Mouse (Mus musculus): ENCODE measurements around the gene Eps8l2. TPM values are rescaled to one million over a fixed set of nuclear protein-coding genes. Genes with fewer than 3 reads are reported as not detected.

Gene Eps8l2
- polyA plus RNA-seq, 1 experiment from 2014 or later, result 2.5 TPM

- WGBS, result 44% methylated on average over 12 of the region's 12 CpGs
- peak; percentile 65 for ATAC-seq
- 0 out of 2 replicates have a peak overlapping the region, but pooled peaks have one; percentile 29 for H3K27ac ChIP-seq (ENCODE audit: low read depth, low read length)
These were observed 17.1 kb downstream of the Eps8l2 start for GRCm38 (mm10) chr7:141355626-141356326.

GRCm38 (mm10) chr7:141356971-141357370 lies 18.3 kb downstream of the Eps8l2 start:
- Histone ChIP-seq H3K9me3 (ENCODE audit: control insufficient read depth, low read length) (no peaks in the 10 kb centered on the region), H3K27me3 (replicated peaks; ENCODE audit: control insufficient read depth, insufficient read depth, low read length) (no peaks in the 10 kb centered on the region), H3K4me3 (ENCODE audit: low read length) (no peak overlapping the region), H3K36me3 (ENCODE audit: control insufficient read depth, insufficient read depth, low read length) (no peaks in the 10 kb centered on the region), H3K27ac (ENCODE audit: low read depth, low read length) (no peak overlapping the region), H3K9ac (ENCODE audit: low read depth, low read length) (no peak overlapping the region), H3K4me2 (ENCODE audit: low read length) (no peak overlapping the region), H3K4me1 (ENCODE audit: control insufficient read depth, insufficient read depth, low read depth, low read length) (peaks cover 11% of the 10 kb centered on the region; the same call in 1 of the 2 replicates)
- no peak for ATAC-seq
- 70% methylated on average over 14 of the region's 14 CpGs for WGBS

More at GRCm38 (mm10) chr7:141355626-141356326, 17.1 kb downstream of the Eps8l2 start:
- H3K27me3 ChIP-seq (replicated peaks; ENCODE audit: control insufficient read depth, insufficient read depth, low read length), result no peaks in the 10 kb centered on the region
- H3K9ac ChIP-seq (ENCODE audit: low read depth, low read length), result no peak overlapping the region; the same call in none of the 2 replicates
- no peaks in the 10 kb centered on the region for H3K9me3 ChIP-seq (ENCODE audit: control insufficient read depth, low read length)
- H3K36me3 ChIP-seq (ENCODE audit: control insufficient read depth, insufficient read depth, low read length), result no peaks in the 10 kb centered on the region
- H3K4me3 ChIP-seq (ENCODE audit: low read length), result no peak overlapping the region
- H3K4me1 ChIP-seq (ENCODE audit: control insufficient read depth, insufficient read depth, low read depth, low read length), result peaks cover 11% of the 10 kb centered on the region; the same call in 1 of the 2 replicates
- no peak overlapping the region for H3K4me2 ChIP-seq (ENCODE audit: low read length)

DNA sequence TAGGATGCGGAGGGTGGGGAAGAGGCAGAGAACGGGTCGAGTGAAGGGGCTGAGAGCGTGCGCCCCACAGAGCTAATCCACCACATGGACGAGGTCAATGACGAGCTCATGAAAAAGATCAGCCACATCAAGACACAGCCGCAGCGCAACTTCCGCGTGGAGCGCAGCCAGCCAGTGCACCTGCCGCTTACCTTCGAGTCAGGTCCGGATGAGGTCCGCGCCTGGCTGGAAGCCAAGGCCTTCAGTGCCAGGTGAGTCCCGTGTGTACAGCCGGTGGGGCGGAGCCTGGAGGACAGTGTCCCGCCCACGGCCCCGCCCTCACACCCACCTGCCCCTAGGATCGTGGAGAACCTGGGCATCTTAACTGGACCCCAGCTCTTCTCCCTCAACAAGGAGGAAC lies 22.8 kb downstream of the Eps8l2 start:
- H3K36me3 ChIP-seq (ENCODE audit: control insufficient read depth, insufficient read depth, low read length), result no peaks in the 10 kb centered on the region
- H3K9ac ChIP-seq (ENCODE audit: low read depth, low read length), result 0 out of 2 replicates have a peak overlapping the region, but pooled peaks have one; percentile 35
- H3K27ac ChIP-seq (ENCODE audit: low read depth, low read length), result no peak overlapping the region
- ATAC-seq, result no peak
- no peaks in the 10 kb centered on the region; the same call in none of the 2 replicates for H3K27me3 ChIP-seq (replicated peaks; ENCODE audit: control insufficient read depth, insufficient read depth, low read length)
- WGBS, result 18% methylated on average over 24 of the region's 24 CpGs
- H3K9me3 ChIP-seq (ENCODE audit: control insufficient read depth, low read length), result no peaks in the 10 kb centered on the region
- H3K4me3 ChIP-seq (ENCODE audit: low read length), result no peak overlapping the region; the same call in 1 of the 2 replicates
- H3K4me2 ChIP-seq (ENCODE audit: low read length), result peak overlapping the region; percentile 38
- H3K4me1 ChIP-seq (ENCODE audit: control insufficient read depth, insufficient read depth, low read depth, low read length), result no peaks in the 10 kb centered on the region; the same call in 1 of the 2 replicates

DNA sequence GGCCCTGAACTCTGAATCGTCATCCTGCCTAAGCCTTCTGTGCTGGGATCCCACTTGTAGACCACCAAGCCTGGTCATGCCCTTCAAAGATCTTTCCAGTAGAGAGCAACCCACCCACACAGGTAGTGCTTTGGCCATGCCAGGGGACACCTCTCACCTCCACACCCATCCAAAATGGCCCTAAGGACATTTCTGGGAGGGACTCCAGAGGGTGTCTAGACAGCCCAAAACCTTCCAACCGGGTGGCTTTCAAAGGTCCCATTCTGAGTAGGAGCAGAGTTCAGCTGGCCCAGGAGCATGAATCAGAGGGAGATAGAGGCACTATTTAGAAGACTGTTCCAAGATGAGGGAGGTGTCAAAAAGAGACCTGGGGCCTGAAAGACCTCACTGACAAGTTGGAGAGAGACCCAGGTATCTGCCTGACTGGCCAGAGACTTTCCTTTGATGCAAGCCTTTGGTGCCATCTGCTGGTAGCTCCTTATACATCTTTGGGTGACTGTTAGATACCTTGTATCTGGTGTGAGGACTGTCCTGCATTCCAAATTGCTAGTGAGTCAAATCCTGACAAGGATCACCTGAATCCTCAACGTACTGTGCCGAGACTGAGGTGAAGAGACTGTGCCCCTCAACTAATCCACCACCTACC lies 24.5 kb downstream of the Eps8l2 start:
- H3K9me3 ChIP-seq (ENCODE audit: control insufficient read depth, low read length), result no peaks in the 10 kb centered on the region
- H3K27ac ChIP-seq (ENCODE audit: low read depth, low read length), result no peak overlapping the region
- no peaks in the 10 kb centered on the region; the same call in 1 of the 2 replicates for H3K4me1 ChIP-seq (ENCODE audit: control insufficient read depth, insufficient read depth, low read depth, low read length)
- no peaks in the 10 kb centered on the region; the same call in none of the 2 replicates for H3K27me3 ChIP-seq (replicated peaks; ENCODE audit: control insufficient read depth, insufficient read depth, low read length)
- no peak overlapping the region for H3K9ac ChIP-seq (ENCODE audit: low read depth, low read length)
- ATAC-seq, result peak; percentile 72; the same call in 1 of the 2 replicates
- 64% methylated on average over 4 of the region's 4 CpGs for WGBS
- H3K4me2 ChIP-seq (ENCODE audit: low read length), result no peak overlapping the region
- H3K4me3 ChIP-seq (ENCODE audit: low read length), result no peak overlapping the region
- no peaks in the 10 kb centered on the region for H3K36me3 ChIP-seq (ENCODE audit: control insufficient read depth, insufficient read depth, low read length)

DNA sequence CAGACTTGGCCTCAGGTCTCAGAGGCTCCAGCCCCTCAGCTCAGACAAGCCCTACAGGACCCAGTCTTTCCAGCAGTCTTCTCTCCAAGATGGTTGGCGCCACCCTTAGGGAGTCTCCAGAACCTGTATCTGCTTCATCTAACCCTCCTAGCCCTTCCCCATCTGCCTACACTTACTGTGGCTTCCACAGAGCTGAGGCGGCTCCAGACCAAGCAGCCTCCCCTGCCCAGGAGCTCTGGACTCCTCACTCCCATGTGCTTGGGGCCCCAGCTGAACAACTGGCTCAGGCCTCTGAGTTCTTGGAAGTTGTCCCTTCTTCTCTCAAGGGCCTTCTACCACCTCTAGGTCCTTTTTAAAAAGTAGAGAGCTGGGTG lies 25.1 kb downstream of the Eps8l2 start:
- WGBS, result 63% methylated on average over 2 of the region's 2 CpGs
- H3K9ac ChIP-seq (ENCODE audit: low read depth, low read length), result no peak overlapping the region
- H3K27me3 ChIP-seq (replicated peaks; ENCODE audit: control insufficient read depth, insufficient read depth, low read length), result no peaks in the 10 kb centered on the region; the same call in none of the 2 replicates
- H3K4me3 ChIP-seq (ENCODE audit: low read length), result no peak overlapping the region
- no peaks in the 10 kb centered on the region for H3K9me3 ChIP-seq (ENCODE audit: control insufficient read depth, low read length)
- H3K4me1 ChIP-seq (ENCODE audit: control insufficient read depth, insufficient read depth, low read depth, low read length), result no peaks in the 10 kb centered on the region; the same call in 1 of the 2 replicates
- H3K27ac ChIP-seq (ENCODE audit: low read depth, low read length), result no peak overlapping the region
- H3K4me2 ChIP-seq (ENCODE audit: low read length), result no peak overlapping the region
- H3K36me3 ChIP-seq (ENCODE audit: control insufficient read depth, insufficient read depth, low read length), result no peaks in the 10 kb centered on the region
- peak; percentile 30; the same call in 1 of the 2 replicates for ATAC-seq

DNA sequence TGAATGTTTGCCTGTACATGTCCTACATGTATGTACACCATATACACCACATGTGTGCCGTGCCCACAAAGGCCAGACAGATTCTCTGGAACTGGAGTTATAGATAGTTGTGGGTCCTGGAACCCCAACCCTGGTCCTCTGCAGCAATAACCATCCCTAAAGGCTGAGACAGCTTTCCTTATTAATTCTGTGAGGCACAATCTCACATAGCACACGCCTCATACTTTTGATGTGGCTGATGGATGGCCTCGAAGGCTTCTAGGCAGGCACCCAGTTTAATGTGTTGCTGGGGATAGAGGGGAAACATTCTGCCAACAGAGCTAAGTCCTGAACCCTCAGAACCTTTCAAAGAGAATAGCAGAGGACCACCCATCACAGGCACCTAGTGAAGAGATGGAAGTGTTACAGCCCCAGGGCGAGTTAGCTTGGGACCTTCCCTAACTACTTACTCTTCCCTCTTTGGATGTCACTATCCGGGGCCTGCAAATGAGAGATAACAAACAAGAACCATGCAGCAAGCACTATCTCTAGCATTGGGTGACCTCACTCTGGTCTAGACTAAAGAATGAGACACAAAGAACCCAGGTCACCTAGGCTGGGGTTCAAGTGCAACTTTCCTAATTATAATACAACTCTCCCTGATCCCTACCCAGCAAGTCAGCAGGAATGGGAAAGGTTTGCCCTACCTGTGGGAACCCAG lies 25.8 kb downstream of the Eps8l2 start:
- no peak overlapping the region for H3K9ac ChIP-seq (ENCODE audit: low read depth, low read length)
- 86% methylated on average over 5 of the region's 5 CpGs for WGBS
- no peak overlapping the region for H3K4me2 ChIP-seq (ENCODE audit: low read length)
- no peaks in the 10 kb centered on the region; the same call in 1 of the 2 replicates for H3K4me1 ChIP-seq (ENCODE audit: control insufficient read depth, insufficient read depth, low read depth, low read length)
- no peak overlapping the region for H3K27ac ChIP-seq (ENCODE audit: low read depth, low read length)
- no peaks in the 10 kb centered on the region; the same call in none of the 2 replicates for H3K27me3 ChIP-seq (replicated peaks; ENCODE audit: control insufficient read depth, insufficient read depth, low read length)
- H3K4me3 ChIP-seq (ENCODE audit: low read length), result no peak overlapping the region
- H3K36me3 ChIP-seq (ENCODE audit: control insufficient read depth, insufficient read depth, low read length), result no peaks in the 10 kb centered on the region
- ATAC-seq, result no peak
- no peaks in the 10 kb centered on the region for H3K9me3 ChIP-seq (ENCODE audit: control insufficient read depth, low read length)

- Histone ChIP-seq H3K9me3 (ENCODE audit: control insufficient read depth, low read length) (no peaks in the 10 kb centered on the region), H3K27me3 (replicated peaks; ENCODE audit: control insufficient read depth, insufficient read depth, low read length) (no peaks in the 10 kb centered on the region; the same call in none of the 2 replicates), H3K27ac (ENCODE audit: low read depth, low read length) (no peak overlapping the region), H3K4me3 (ENCODE audit: low read length) (no peak overlapping the region), H3K4me2 (ENCODE audit: low read length) (no peak overlapping the region), H3K9ac (ENCODE audit: low read depth, low read length) (no peak overlapping the region), H3K4me1 (ENCODE audit: control insufficient read depth, insufficient read depth, low read depth, low read length) (no peaks in the 10 kb centered on the region; the same call in 1 of the 2 replicates), H3K36me3 (ENCODE audit: control insufficient read depth, insufficient read depth, low read length) (no peaks in the 10 kb centered on the region)
- ATAC-seq, result no peak
- 67% methylated on average over 3 of the region's 3 CpGs for WGBS
These were observed 26.4 kb downstream of the Eps8l2 start for GRCm38 (mm10) chr7:141365049-141365445.

- Histone ChIP-seq H3K4me3 (ENCODE audit: low read length) (no peak overlapping the region), H3K9me3 (ENCODE audit: control insufficient read depth, low read length) (no peaks in the 10 kb centered on the region), H3K27me3 (replicated peaks; ENCODE audit: control insufficient read depth, insufficient read depth, low read length) (no peaks in the 10 kb centered on the region; the same call in 1 of the 2 replicates), H3K4me1 (ENCODE audit: control insufficient read depth, insufficient read depth, low read depth, low read length) (no peaks in the 10 kb centered on the region), H3K27ac (ENCODE audit: low read depth, low read length) (no peak overlapping the region), H3K36me3 (ENCODE audit: control insufficient read depth, insufficient read depth, low read length) (no peaks in the 10 kb centered on the region), H3K4me2 (ENCODE audit: low read length) (no peak overlapping the region), H3K9ac (ENCODE audit: low read depth, low read length) (no peak overlapping the region)
- ATAC-seq, result no peak
- 80% methylated on average over 4 of the region's 4 CpGs for WGBS
These were observed 28.7 kb downstream of the Eps8l2 start for GRCm38 (mm10) chr7:141367358-141367757.

Measured in hindbrain, embryonic 16.5 days (tissue).